Mouse (Mus musculus): ENCODE results near the gene D630045J12Rik. TPM values are rescaled to one million over a fixed set of nuclear protein-coding genes. Genes with fewer than 3 reads are reported as not detected.
A peak's percentile ranks its signal among the peaks of the same experiment; 100 is the strongest.

The D630045J12Rik gene
- polyA plus RNA-seq, 1 experiment from 2014 or later: 17.6 TPM

DNA sequence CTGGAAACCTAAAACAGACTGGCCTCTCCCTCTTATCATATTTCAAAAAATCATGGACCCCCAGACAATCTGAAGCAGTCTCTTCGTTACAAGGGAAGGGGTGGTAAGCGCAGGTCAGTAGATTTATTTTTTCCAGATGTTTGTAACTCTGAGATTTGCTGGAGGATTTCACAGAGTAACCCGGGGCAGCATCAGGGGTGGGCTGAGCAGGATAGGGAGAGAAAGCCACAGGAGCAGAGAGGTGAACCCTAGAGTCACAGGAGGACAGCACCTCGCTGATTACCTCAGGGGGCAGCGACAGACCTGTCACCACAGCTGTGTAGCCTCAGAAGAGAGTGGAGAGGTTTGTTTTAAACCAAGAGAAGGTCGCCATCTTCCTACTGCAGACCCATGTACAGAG, 88.4 kb downstream of the D630045J12Rik start:
- H3K4me2 ChIP-seq (replicated peaks): no peak overlapping the region
- no peaks in the 10 kb centered on the region for H3K9me3 ChIP-seq
- no peak overlapping the region for H3K9ac ChIP-seq (replicated peaks)
- no peak for ATAC-seq (replicated peaks)
- whole genome bisulfite sequencing: 84% methylated on average over 6 of the region's 6 CpGs
- H3K27ac ChIP-seq (replicated peaks): no peak overlapping the region
- no peaks in the 10 kb centered on the region for H3K27me3 ChIP-seq
- H3K36me3 ChIP-seq: peaks cover 53% of the 10 kb centered on the region
- H3K4me3 ChIP-seq: no peak overlapping the region
- peaks cover 2% of the 10 kb centered on the region; the same call in 1 of the 2 replicates for H3K4me1 ChIP-seq

DNA sequence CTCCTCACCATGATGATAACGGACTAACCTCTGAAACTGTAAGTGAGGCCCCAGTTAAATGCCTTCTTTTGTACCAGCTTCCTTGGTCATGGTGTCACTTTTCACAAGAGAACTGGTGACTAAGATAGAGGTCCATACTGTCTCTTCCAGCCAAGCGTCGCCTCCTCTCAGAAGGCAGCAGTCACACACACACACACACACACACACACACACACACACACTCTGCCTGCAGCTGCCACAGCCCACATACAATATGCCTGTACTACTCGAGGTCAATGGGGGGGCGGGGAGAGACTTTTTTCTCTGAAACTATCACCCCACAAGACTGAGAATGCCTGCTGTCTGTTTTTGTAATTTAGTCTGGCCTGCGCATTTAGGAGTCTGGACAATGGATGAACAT, 89.1 kb downstream of the D630045J12Rik start:
- Histone ChIP-seq H3K4me3 (no peak overlapping the region), H3K36me3 (peaks cover 47% of the 10 kb centered on the region), H3K27ac (replicated peaks) (no peak overlapping the region), H3K9me3 (no peaks in the 10 kb centered on the region), H3K9ac (replicated peaks) (no peak overlapping the region), H3K4me1 (peaks cover 4% of the 10 kb centered on the region; the same call in 1 of the 2 replicates), H3K4me2 (replicated peaks) (no peak overlapping the region), H3K27me3 (no peaks in the 10 kb centered on the region)
- WGBS: 88% methylated on average over 6 of the region's 6 CpGs
- no peak for ATAC-seq (replicated peaks)

DNA sequence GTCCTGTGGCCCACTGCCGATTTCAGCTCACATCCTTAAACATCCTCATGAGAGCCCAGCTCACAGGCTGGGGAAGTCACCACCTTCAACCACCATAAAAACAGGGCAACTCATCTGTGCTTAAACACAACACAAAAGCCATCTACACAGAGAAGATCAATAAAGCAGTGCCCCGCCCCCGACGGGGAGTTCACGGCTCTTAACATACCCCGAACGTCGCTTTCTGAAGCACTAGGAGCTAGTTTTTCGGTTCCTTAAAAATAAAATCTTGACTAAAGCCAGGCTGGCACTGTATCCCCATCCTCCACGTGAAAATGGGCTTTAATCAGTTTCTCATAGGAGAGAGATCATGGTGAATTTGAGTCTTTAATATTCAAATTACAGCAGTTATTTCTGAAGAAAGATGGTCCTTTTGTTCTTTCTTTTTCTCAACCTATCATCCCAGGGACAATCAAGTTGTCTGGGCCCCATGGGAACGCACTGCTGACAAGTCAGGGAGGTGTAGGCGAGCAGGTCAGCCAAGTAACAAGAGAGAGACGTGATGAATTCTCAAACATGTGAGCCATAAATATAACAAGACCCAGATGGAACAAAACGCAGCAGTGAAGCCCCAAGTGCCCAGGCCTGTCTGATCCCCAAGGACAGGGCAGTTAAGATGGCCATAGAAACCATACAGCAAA, 90.8 kb downstream of the D630045J12Rik start:
- Histone ChIP-seq H3K27me3 (no peaks in the 10 kb centered on the region), H3K9ac (replicated peaks) (no peak overlapping the region), H3K4me2 (replicated peaks) (no peak overlapping the region), H3K4me3 (no peak overlapping the region), H3K36me3 (peaks cover 32% of the 10 kb centered on the region), H3K27ac (replicated peaks) (no peak overlapping the region; the same call in 1 of the 2 replicates), H3K4me1 (peaks cover 4% of the 10 kb centered on the region; the same call in 1 of the 2 replicates), H3K9me3 (no peaks in the 10 kb centered on the region)
- no peak for ATAC-seq (replicated peaks)
- WGBS: 65% methylated on average over 14 of the region's 14 CpGs

DNA sequence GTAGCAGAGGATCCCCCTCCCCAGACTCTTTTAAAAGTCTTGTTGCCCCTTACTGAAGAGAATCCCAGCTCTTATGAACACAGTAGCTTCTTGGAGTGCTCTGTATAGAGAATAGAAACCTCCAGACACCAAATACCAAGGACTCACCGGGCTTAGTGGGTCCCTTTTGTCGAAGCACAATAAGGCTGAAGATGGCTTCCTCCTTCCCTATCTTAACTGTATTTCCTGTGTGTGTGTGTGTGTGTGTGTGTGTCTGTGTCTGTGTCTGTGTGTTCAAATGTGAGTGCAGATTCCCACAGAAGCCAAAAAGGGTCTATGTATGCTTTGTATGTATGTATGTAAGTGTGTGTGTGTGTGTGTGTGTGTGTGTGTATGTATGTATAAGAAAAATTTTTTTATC, 93.3 kb downstream of the D630045J12Rik start:
- H3K9me3 ChIP-seq: no peaks in the 10 kb centered on the region
- no peak overlapping the region for H3K4me3 ChIP-seq
- H3K27ac ChIP-seq (replicated peaks): peak overlapping the region; percentile 76
- 63% methylated on average over 2 of the region's 2 CpGs for WGBS
- no peaks in the 10 kb centered on the region for H3K27me3 ChIP-seq
- ATAC-seq (replicated peaks): no peak; the same call in 1 of the 2 replicates
- H3K9ac ChIP-seq (replicated peaks): no peak overlapping the region
- H3K4me2 ChIP-seq (replicated peaks): no peak overlapping the region
- peaks cover 4% of the 10 kb centered on the region; the same call in 1 of the 2 replicates for H3K4me1 ChIP-seq
- peaks cover 26% of the 10 kb centered on the region; the same call in 1 of the 2 replicates for H3K36me3 ChIP-seq

DNA sequence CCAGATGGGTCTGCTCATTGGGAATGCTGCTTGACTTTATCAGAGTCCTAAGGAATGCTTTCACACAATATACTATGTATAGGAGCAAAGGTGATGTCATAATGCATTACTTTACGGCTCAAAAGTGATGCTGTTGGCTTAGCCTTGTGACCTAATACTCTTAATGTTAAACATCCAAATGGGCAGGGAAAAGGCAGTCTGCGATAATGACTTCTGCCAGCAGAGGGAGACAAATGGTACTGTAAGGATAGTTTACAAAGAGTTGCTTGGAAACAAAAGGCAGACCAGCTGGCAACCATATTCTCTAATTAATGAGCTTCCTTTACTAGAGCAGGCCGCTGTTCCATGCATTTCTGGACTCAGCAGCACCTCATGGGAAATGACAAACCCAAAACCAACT, 93.7 kb downstream of the D630045J12Rik start:
- H3K4me2 ChIP-seq (replicated peaks): no peak overlapping the region
- H3K27ac ChIP-seq (replicated peaks): peak overlapping the region; percentile 76
- peak; percentile 63 for ATAC-seq (replicated peaks)
- H3K36me3 ChIP-seq: peaks cover 21% of the 10 kb centered on the region; the same call in 1 of the 2 replicates
- H3K4me1 ChIP-seq: peaks cover 4% of the 10 kb centered on the region; the same call in 1 of the 2 replicates
- 12% methylated on average over 3 of the region's 3 CpGs for WGBS
- H3K27me3 ChIP-seq: no peaks in the 10 kb centered on the region
- no peak overlapping the region for H3K4me3 ChIP-seq
- no peak overlapping the region for H3K9ac ChIP-seq (replicated peaks)
- H3K9me3 ChIP-seq: no peaks in the 10 kb centered on the region

DNA sequence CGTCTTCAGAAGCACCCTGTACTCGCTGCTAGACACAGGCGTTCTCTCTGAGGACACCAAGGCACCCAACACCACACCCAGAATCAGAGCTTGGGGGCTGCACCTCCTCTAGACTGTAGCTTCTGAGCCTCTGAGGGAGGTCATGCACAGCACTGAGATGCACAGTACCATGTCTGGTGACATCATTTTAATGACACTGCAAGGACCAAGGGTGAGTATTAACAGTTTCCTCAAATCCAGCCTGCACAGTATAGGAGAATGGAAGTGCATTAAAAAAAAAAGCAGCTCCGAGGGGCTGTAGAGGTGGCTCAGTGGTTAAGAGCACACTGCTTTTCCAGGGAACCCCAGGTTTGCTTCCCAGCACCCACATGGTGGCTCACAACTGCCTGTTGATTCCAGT, 94.2 kb downstream of the D630045J12Rik start:
- Histone ChIP-seq H3K36me3 (peaks cover 22% of the 10 kb centered on the region; the same call in 1 of the 2 replicates), H3K27ac (replicated peaks) (no peak overlapping the region), H3K9ac (replicated peaks) (no peak overlapping the region), H3K9me3 (no peaks in the 10 kb centered on the region), H3K27me3 (no peaks in the 10 kb centered on the region), H3K4me3 (no peak overlapping the region), H3K4me2 (replicated peaks) (no peak overlapping the region), H3K4me1 (peaks cover 4% of the 10 kb centered on the region; the same call in 1 of the 2 replicates)
- 87% methylated on average over 4 of the region's 4 CpGs for WGBS
- ATAC-seq (replicated peaks): peak; percentile 33

DNA sequence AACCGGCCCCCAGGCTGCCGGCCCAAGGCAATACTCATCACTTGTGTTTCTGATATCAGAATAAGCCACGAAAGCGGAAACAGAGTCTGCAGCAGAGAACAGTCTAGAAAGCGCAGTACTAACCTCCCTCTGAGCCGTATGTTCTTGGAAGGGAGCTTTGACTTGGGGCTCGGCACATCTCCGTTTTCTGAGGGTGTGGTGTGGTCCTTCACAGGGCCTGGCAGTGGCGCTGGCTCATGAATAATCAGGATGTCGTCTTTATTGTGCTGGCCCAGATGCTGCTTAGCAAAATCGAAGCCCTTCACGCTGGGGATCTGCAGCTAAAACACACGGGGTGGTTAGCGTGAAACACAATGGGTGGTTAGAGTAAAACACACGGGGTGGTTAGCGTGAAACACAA, 95.9 kb downstream of the D630045J12Rik start:
- Histone ChIP-seq H3K9me3 (no peaks in the 10 kb centered on the region), H3K4me1 (peaks cover 4% of the 10 kb centered on the region; the same call in 1 of the 2 replicates), H3K27ac (replicated peaks) (0 out of 2 replicates have a peak overlapping the region, but pooled peaks have one; percentile 16), H3K4me2 (replicated peaks) (no peak overlapping the region), H3K4me3 (no peak overlapping the region), H3K27me3 (no peaks in the 10 kb centered on the region), H3K36me3 (peaks cover 17% of the 10 kb centered on the region; the same call in 1 of the 2 replicates), H3K9ac (replicated peaks) (no peak overlapping the region)
- 54% methylated on average over 16 of the region's 16 CpGs for WGBS
- ATAC-seq (replicated peaks): 0 out of 2 replicates have a peak, but pooled peaks have one; percentile 9

DNA sequence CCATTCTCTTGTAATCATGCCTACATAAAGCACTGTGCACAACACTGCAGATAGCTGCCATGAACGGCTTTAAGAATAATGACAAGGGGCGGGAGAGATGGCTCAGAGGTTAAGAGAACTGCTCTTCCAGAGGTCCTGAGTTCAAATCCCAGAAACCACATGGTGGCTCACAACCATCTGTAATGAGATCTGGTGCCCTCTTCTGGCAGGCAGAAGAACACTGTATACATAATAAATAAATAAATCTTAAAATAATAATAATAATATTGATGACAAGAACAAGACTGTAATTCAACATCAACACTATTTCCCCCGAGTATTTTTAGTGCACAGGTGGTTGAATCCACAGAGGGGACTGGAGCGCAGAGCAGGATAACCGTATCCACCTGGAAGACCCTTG, 97.6 kb downstream of the D630045J12Rik start:
- Histone ChIP-seq H3K27me3 (no peaks in the 10 kb centered on the region), H3K4me2 (replicated peaks) (no peak overlapping the region), H3K36me3 (peaks cover 17% of the 10 kb centered on the region; the same call in 1 of the 2 replicates), H3K4me1 (peaks cover 4% of the 10 kb centered on the region; the same call in 1 of the 2 replicates), H3K9me3 (no peaks in the 10 kb centered on the region), H3K27ac (replicated peaks) (no peak overlapping the region), H3K9ac (replicated peaks) (no peak overlapping the region), H3K4me3 (no peak overlapping the region)
- no peak for ATAC-seq (replicated peaks)
- 89% methylated on average over 5 of the region's 5 CpGs for whole genome bisulfite sequencing

DNA sequence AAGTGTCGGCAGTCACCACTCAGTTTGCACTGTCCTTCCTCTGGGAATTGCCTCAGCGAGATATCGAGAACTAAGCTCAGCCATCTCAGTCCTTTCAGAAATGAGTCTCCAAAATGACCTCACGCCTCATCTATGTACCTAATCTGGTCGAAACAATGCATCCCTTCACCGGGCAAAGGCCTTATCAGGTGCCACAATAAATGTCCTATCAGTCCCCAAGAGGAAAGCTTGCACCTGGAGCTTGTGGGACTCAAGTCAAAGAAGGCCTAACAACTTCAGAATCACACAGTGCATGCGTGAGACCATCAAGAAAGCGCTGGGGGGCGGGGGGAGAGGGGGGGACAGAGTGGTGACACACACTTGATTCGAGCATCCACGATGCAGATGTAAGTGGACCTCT, 101.5 kb downstream of the D630045J12Rik start:
- peaks cover 30% of the 10 kb centered on the region for H3K36me3 ChIP-seq
- H3K4me1 ChIP-seq: no peaks in the 10 kb centered on the region
- no peak for ATAC-seq (replicated peaks)
- H3K9me3 ChIP-seq: no peaks in the 10 kb centered on the region
- H3K4me2 ChIP-seq (replicated peaks): no peak overlapping the region
- H3K9ac ChIP-seq (replicated peaks): no peak overlapping the region
- no peak overlapping the region for H3K4me3 ChIP-seq
- WGBS: 87% methylated on average over 11 of the region's 11 CpGs
- no peak overlapping the region for H3K27ac ChIP-seq (replicated peaks)
- H3K27me3 ChIP-seq: no peaks in the 10 kb centered on the region

DNA sequence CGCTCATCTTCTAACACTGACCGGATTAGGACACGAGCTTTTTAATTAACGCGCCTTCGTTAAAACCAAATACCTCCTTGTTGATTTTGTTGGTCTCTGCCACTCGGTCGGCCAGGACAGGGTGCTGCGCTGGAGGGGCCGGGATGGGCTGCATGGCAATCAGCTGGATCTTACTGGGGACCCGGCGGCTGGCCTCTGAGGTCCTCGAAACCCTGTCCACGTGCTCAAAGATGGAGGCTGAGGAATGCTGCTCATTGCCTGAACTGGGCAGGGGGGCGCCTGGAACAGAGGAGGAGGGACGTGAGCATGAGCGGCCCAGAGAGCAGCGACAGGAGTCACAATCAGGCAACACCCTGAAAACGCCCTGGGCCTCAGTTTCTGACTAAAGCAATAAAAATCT, 104.3 kb downstream of the D630045J12Rik start:
- H3K4me3 ChIP-seq: no peak overlapping the region
- H3K4me2 ChIP-seq (replicated peaks): no peak overlapping the region
- no peak for ATAC-seq (replicated peaks)
- H3K27ac ChIP-seq (replicated peaks): no peak overlapping the region
- H3K36me3 ChIP-seq: peaks cover 40% of the 10 kb centered on the region
- H3K9ac ChIP-seq (replicated peaks): no peak overlapping the region
- H3K9me3 ChIP-seq: no peaks in the 10 kb centered on the region
- no peaks in the 10 kb centered on the region for H3K27me3 ChIP-seq
- no peaks in the 10 kb centered on the region for H3K4me1 ChIP-seq
- WGBS: 72% methylated on average over 19 of the region's 19 CpGs

DNA sequence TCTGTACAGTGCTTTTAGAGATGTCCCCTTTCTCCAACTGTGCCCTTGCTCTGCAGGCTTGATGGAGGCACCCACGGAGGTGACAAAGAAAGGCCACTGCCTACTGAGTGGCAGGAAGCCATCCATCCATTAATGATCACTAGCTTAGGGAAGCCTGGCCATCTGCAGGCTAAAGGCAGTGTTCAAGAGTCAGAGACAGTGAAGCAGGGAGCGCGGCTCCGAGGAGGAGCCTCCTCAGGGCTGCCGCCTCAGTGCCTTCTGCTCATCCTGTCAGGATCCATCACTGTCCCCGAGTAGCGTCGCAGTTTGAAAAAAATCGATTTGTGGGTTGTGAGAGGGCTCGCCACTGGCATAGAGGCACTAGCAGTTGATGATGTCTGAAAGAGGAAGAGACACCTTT, 105.2 kb downstream of the D630045J12Rik start:
- no peak for ATAC-seq (replicated peaks)
- H3K27ac ChIP-seq (replicated peaks): no peak overlapping the region
- H3K27me3 ChIP-seq: no peaks in the 10 kb centered on the region
- H3K4me3 ChIP-seq: no peak overlapping the region
- WGBS: 90% methylated on average over 10 of the region's 10 CpGs
- no peaks in the 10 kb centered on the region for H3K4me1 ChIP-seq
- H3K9ac ChIP-seq (replicated peaks): no peak overlapping the region
- no peaks in the 10 kb centered on the region for H3K9me3 ChIP-seq
- H3K4me2 ChIP-seq (replicated peaks): no peak overlapping the region
- H3K36me3 ChIP-seq: peaks cover 43% of the 10 kb centered on the region

DNA sequence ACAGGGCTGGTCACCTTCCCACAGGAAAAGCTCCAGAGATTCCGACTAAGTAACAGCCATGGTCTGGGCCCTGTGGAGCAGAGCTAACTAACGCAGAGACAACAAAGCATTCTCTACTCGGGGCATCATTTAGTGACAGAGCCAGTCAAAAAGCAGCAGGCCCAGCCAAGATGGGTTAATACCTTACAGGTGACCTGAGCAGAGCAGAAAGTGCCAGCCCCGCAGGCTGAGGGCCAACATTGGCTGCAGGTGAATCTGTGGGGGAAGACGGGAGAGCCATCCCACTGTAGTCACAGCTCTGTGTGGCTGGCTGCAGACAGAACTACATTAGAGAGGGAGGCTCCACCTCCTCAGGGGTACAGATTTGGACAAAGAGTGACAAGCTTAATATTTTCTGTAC, 106.5 kb downstream of the D630045J12Rik start:
- Histone ChIP-seq H3K9me3 (no peaks in the 10 kb centered on the region), H3K27ac (replicated peaks) (no peak overlapping the region), H3K9ac (replicated peaks) (no peak overlapping the region), H3K27me3 (no peaks in the 10 kb centered on the region), H3K36me3 (peaks cover 48% of the 10 kb centered on the region), H3K4me1 (no peaks in the 10 kb centered on the region), H3K4me2 (replicated peaks) (no peak overlapping the region), H3K4me3 (no peak overlapping the region)
- 81% methylated on average over 5 of the region's 5 CpGs for WGBS
- no peak for ATAC-seq (replicated peaks)

All from forebrain, embryonic 15.5 days (tissue).